Mouse (Mus musculus) large intestine, adult 2 months (tissue): Measurements from ENCODE around the gene Nrg4. TPM values are rescaled to one million over a fixed set of nuclear protein-coding genes. Genes with fewer than 3 reads are reported as not detected.

Source experiments
- DNase-seq: peaks from one replicate; pipeline ENCODE4 v3.0.0-alpha.2; 2012; ENCODE audit warnings: low read depth, low spot score
- WGBS: fragments of 180-500 bp; shearing (Covaris S2); methylation state at CpG from one replicate; pipeline ENCODE4 v1.1.7; 2018; 5-methylcytosine and 5-hydroxymethylcytosine counted together
- polyA plus RNA-seq: library from polyadenylated mRNA; depleted of rRNA; stranded (reverse); fragments of >200 nt; gene quantifications from 2 replicates; pipeline ENCODE4 v1.2.3, GENCODE M21; 2012; rRNA removed

Nrg4 gene
- polyA plus RNA-seq, result 1.7 and 2.9 TPM in 2 replicates

- DNase-seq, result no peak
- WGBS, result under 1% methylated on average over 76 of the region's 82 CpGs
Measured at GRCm38 (mm10) chr9:55326515-55327233, at the start of gene Nrg4, which contains the start of gene Tmem266. Gene Nrg4, minus strand, starts transcription at chr9:55326844. Gene Tmem266, plus strand, starts transcription at chr9:55326913.

- 66% methylated on average over 7 of the region's 7 CpGs for WGBS
- DNase-seq, result no peak
Measured at GRCm38 (mm10) chr9:55371908-55372307, 45.3 kb upstream of the Nrg4 start.

GRCm38 (mm10) chr9:55368011-55368410, 41.4 kb upstream of the Nrg4 start:
- DNase-seq, result no peak

GRCm38 (mm10) chr9:55363707-55364106, 37.1 kb upstream of the Nrg4 start:
- no peak for DNase-seq

More at GRCm38 (mm10) chr9:55368011-55368410, 41.4 kb upstream of the Nrg4 start:
- 60% methylated on average over 3 of the region's 3 CpGs for whole genome bisulfite sequencing

- no peak for DNase-seq
- 59% methylated on average over 5 of the region's 5 CpGs for WGBS
Measured at GRCm38 (mm10) chr9:55361969-55362368, 35.3 kb upstream of the Nrg4 start.

- no peak for DNase-seq
- WGBS, result 60% methylated on average over 7 of the region's 7 CpGs
Measured at GRCm38 (mm10) chr9:55360861-55361260, 34.2 kb upstream of the Nrg4 start.

GRCm38 (mm10) chr9:55360372-55360771, 33.7 kb upstream of the Nrg4 start:
- 71% methylated on average over 3 of the region's 3 CpGs for WGBS
- no peak for DNase-seq

- DNase-seq, result no peak
- 63% methylated on average over 1 of the region's 1 CpGs for WGBS
Measured at GRCm38 (mm10) chr9:55357164-55357563, 30.5 kb upstream of the Nrg4 start.

- 59% methylated on average over 8 of the region's 8 CpGs for WGBS
- DNase-seq, result no peak
Measured at GRCm38 (mm10) chr9:55355270-55355834, 28.7 kb upstream of the Nrg4 start.

- DNase-seq, result no peak
- 72% methylated on average over 3 of the region's 3 CpGs for WGBS
Measured at GRCm38 (mm10) chr9:55354686-55355085, 28.0 kb upstream of the Nrg4 start.

GRCm38 (mm10) chr9:55348664-55349063, 22.0 kb upstream of the Nrg4 start:
- no peak for DNase-seq
- WGBS, result 77% methylated on average over 3 of the region's 3 CpGs

GRCm38 (mm10) chr9:55345332-55345731, 18.7 kb upstream of the Nrg4 start:
- no peak for DNase-seq
- WGBS, result 90% methylated on average over 7 of the region's 7 CpGs

- 77% methylated on average over 7 of the region's 7 CpGs for whole genome bisulfite sequencing
- DNase-seq, result no peak
Measured at GRCm38 (mm10) chr9:55344165-55344564, 17.5 kb upstream of the Nrg4 start.

GRCm38 (mm10) chr9:55332949-55333348, 6.3 kb upstream of the Nrg4 start:
- WGBS, result 33% methylated on average over 7 of the region's 7 CpGs

GRCm38 (mm10) chr9:55332476-55332875, 5.8 kb upstream of the Nrg4 start:
- no peak for DNase-seq
- WGBS, result 33% methylated on average over 5 of the region's 5 CpGs

More at GRCm38 (mm10) chr9:55332949-55333348, 6.3 kb upstream of the Nrg4 start:
- DNase-seq, result no peak

- DNase-seq, result no peak
- WGBS, result 78% methylated on average over 6 of the region's 6 CpGs
Measured at GRCm38 (mm10) chr9:55329401-55329800, 2.8 kb upstream of the Nrg4 start.

- WGBS, result 54% methylated on average over 14 of the region's 14 CpGs
- no peak for DNase-seq
Measured at GRCm38 (mm10) chr9:55328151-55328918, 1.7 kb upstream of the Nrg4 start.

- 3% methylated on average over 13 of the region's 13 CpGs for WGBS
- DNase-seq, result no peak
Measured at GRCm38 (mm10) chr9:55327234-55327615, 581 bp upstream of the Nrg4 start.

GRCm38 (mm10) chr9:55325564-55326514, 805 bp downstream of the Nrg4 start:
- 17% methylated on average over 18 of the region's 18 CpGs for WGBS
- DNase-seq, result no peak
